Mouse (Mus musculus): Measurements from ENCODE around the gene Evpl.

GRCm38 (mm10) chr11:116209257-116209656, 28.6 kb downstream of the Evpl start:
- TF ChIP-seq CTCF (IDR thresholded peaks at IDR 0.05; ENCODE audit: insufficient read depth, low read depth, low read length) (no peak), POLR2A (IDR thresholded peaks at IDR 0.05; ENCODE audit: insufficient read depth, low read depth, low read length) (no peak)

Data from olfactory bulb, adult 2 months (tissue).